Mouse (Mus musculus): ENCODE measurements at regions not wholly inside any gene's neighbourhood (a gene's known extent, or its start where the extent isn't known, plus 50 kb on each side); places are given as distances from the start of the nearest gene placed in this dataset.

DNA sequence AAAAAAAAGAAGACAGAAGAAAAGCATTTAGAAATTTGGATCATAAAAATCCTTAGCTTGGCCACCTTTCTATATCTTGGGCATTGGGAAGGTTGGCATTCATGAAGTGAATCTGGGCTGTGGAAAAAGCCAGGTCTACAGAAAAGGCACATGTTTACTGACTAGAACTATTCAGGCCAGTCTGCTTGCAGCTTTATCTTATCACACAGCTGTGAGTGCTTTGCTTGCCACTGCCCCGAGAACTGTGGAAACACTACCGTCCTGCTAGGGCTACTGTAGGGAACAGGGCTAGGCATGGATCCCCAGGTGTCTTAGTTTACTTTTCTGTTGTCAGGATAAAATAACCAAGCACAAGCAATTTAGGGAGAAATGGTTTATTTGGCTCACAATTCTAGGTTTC is 63.4 kb upstream of the Med14 start:
- no peak for TF ChIP-seq CTCF (IDR thresholded peaks at IDR 0.05)
- intact Hi-C loops (cut with DNase I): no loop called here
- DNase-seq (ENCODE audit: extremely low spot score in 1 of 2, low spot score in 2 of 2): no peak
- Histone ChIP-seq H3K27ac (no peak overlapping the region), H3K4me3 (no peak overlapping the region)

- no peak for DNase-seq (ENCODE audit: extremely low spot score in 1 of 2, low spot score in 2 of 2)
- no peak overlapping the region for H3K4me3 ChIP-seq
- intact Hi-C loops (cut with DNase I): no loop called here
- TF ChIP-seq CTCF (IDR thresholded peaks at IDR 0.05): no peak
- H3K27ac ChIP-seq: no peak overlapping the region
Measured at GRCm38 (mm10) chrX:12824497-12824896, 62.6 kb upstream of the Med14 start.

- no peak overlapping the region for H3K4me3 ChIP-seq
- DNase-seq (ENCODE audit: extremely low spot score in 1 of 2, low spot score in 2 of 2): no peak
- H3K27ac ChIP-seq: no peak overlapping the region
- intact Hi-C loops (cut with DNase I): no loop called here
- TF ChIP-seq CTCF (IDR thresholded peaks at IDR 0.05): no peak
Measured at GRCm38 (mm10) chrX:12822777-12823176, 60.9 kb upstream of the Med14 start.

GRCm38 (mm10) chrX:12813083-12813660 is 51.3 kb upstream of the Med14 start:
- no peak for DNase-seq (ENCODE audit: extremely low spot score in 1 of 2, low spot score in 2 of 2)
- Histone ChIP-seq H3K4me3 (no peak overlapping the region), H3K27ac (no peak overlapping the region)
- TF ChIP-seq CTCF (IDR thresholded peaks at IDR 0.05): no peak
- intact Hi-C loops (cut with DNase I): no loop called here

Small RNAs in the stretch of these regions (microRNA-seq; reads per million reads assigned to microRNA genes)
- gene Gm25063: 0 reads per million in 2 experiments
